Mouse (Mus musculus) erythroblast, embryonic 14.5 days (primary cell): Measurements from ENCODE around the gene Cdsn. TPM values are rescaled to one million over a fixed set of nuclear protein-coding genes. Genes with fewer than 3 reads are reported as not detected.

Experiments used
- H3K27me3 ChIP-seq: 2 replicates; pipeline ENCODE4 v1.6.1; 2012; ENCODE audit warnings: inconsistent platforms; ENCODE audit not compliant: control insufficient read depth
- H3K36me3 ChIP-seq: 2 replicates; pipeline ENCODE4 v1.6.1; 2012; ENCODE audit warnings: mild to moderate bottlenecking, inconsistent platforms; ENCODE audit not compliant: control insufficient read depth
- H3K4me1 ChIP-seq: 2 replicates; pipeline ENCODE4 v1.6.1; 2012; ENCODE audit warnings: inconsistent platforms; ENCODE audit not compliant: control insufficient read depth
- H3K4me3 ChIP-seq: replicated peaks from 2 replicates; pipeline ENCODE3; 2012; ENCODE audit warnings: moderate library complexity, mild to moderate bottlenecking, inconsistent platforms
- H3K9me3 ChIP-seq: 2 replicates; pipeline ENCODE4 v1.6.1; 2012; ENCODE audit warnings: low read length, inconsistent platforms, mixed read lengths; ENCODE audit not compliant: control insufficient read depth
- GATA1 ChIP-seq: IDR thresholded peaks from 2 replicates; pipeline ENCODE4 v1.6.1; 2012; ENCODE audit warnings: low read length, inconsistent platforms, mixed read lengths
- TAL1 ChIP-seq: IDR thresholded peaks from 3 replicates; pipeline ENCODE4 v1.6.1; 2012; ENCODE audit warnings: low read length, inconsistent platforms, mixed read lengths
- polyA plus RNA-seq: library from polyadenylated mRNA; stranded (reverse); fragments of >175 nt; gene quantifications from 2 replicates; pipeline ENCODE4 v1.2.3, GENCODE M21; 2012

Cdsn gene
- polyA plus RNA-seq, 1 experiment: not detected

GRCm38 (mm10) chr17:35594456-35594855 lies 42.5 kb downstream of the Cdsn start:
- Histone ChIP-seq H3K4me1 (no peaks in the 10 kb centered on the region), H3K9me3 (peaks cover 5% of the 10 kb centered on the region), H3K36me3 (no peaks in the 10 kb centered on the region), H3K27me3 (no peaks in the 10 kb centered on the region), H3K4me3 (no peak overlapping the region)
- TF ChIP-seq GATA1: no peak
- TF ChIP-seq TAL1: no peak

DNA sequence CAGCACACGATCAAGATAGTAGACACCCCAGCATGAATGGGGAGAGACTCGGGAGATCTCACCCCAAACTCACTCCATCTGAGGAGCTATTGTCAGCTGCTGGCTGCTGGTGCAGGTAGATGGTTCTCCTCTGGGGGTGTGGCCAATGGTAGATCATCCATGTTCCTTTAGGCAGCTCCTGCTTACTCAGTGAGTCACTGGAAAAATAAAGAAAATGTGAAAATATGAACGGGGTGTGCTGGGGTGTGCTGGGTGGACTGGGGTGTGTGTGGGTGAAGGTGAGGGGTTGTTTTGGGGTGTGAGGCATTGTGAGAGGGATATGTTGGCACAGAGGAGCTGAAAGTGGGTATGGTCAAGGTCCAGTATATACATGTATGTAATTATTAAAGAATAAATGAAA lies 45.5 kb downstream of the Cdsn start:
- H3K36me3 ChIP-seq: no peaks in the 10 kb centered on the region
- TF ChIP-seq TAL1 (no peak), GATA1 (no peak)
- H3K27me3 ChIP-seq: no peaks in the 10 kb centered on the region; the same call in 1 of the 2 replicates
- H3K9me3 ChIP-seq: peaks cover 5% of the 10 kb centered on the region
- H3K4me3 ChIP-seq: no peak overlapping the region
- no peaks in the 10 kb centered on the region for H3K4me1 ChIP-seq

DNA sequence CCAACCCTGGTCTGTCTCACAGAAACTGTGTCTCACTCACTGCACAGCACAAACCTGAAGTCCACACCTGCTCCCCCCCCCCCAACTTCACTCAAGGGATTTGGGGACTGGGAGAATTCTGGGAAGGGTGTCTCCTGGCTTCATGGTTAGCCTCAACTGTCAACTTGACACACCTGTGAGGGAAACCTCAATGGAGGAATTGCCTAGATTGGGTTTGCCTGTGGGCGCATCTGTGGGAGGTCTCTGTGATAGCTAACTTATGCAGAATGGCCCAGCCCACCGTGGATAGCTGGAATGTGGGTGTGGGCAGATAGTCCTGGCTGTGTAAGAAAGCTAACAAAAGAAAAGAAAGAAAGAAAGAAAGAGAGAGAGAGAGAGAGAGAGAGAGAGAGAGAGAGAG lies 49.3 kb downstream of the Cdsn start, which contains the start of gene Sfta2:
TSS of gene Sfta2 (plus strand) at position 301 of the 400 bp plus-strand sequence.
- Histone ChIP-seq H3K9me3 (peaks cover 5% of the 10 kb centered on the region), H3K4me1 (no peaks in the 10 kb centered on the region), H3K4me3 (no peak within 1 kb of the TSS), H3K36me3 (no peaks in the 10 kb centered on the region), H3K27me3 (no peaks in the 10 kb centered on the region; the same call in 1 of the 2 replicates)
- TF ChIP-seq GATA1 (no peak), TAL1 (no peak)

- TF ChIP-seq TAL1 (no peak), GATA1 (no peak)
- no peaks in the 10 kb centered on the region for H3K36me3 ChIP-seq
- no peaks in the 10 kb centered on the region; the same call in 1 of the 2 replicates for H3K27me3 ChIP-seq
- no peak overlapping the region for H3K4me3 ChIP-seq
- peaks cover 5% of the 10 kb centered on the region for H3K9me3 ChIP-seq
- no peaks in the 10 kb centered on the region for H3K4me1 ChIP-seq
Observed at GRCm38 (mm10) chr17:35601736-35602354, 49.9 kb downstream of the Cdsn start.

Other genes with a start within 250 kb of the Cdsn start
- not detected in 2 replicates for gene H2-Q1, start 231.7 kb upstream of the Cdsn start, polyA plus RNA-seq
- gene H2-Q2, start 209.9 kb upstream of the Cdsn start, polyA plus RNA-seq: not detected in 2 replicates
- gene H2-Q4, start 172.5 kb upstream of the Cdsn start, polyA plus RNA-seq: 0.50 and 0.56 TPM in 2 replicates
- 0.09 TPM in 1 of 2 replicates, not detected in the other for gene H2-Q6, start 127.3 kb upstream of the Cdsn start, polyA plus RNA-seq
- 0.03 and 0.13 TPM in 2 replicates for gene H2-Q7, start 113.0 kb upstream of the Cdsn start, polyA plus RNA-seq
- gene H2-Q10, start 82.0 kb upstream of the Cdsn start, polyA plus RNA-seq: 0.08 and 0.09 TPM in 2 replicates
- gene Pou5f1, start 46.1 kb upstream of the Cdsn start, polyA plus RNA-seq: 0.05 TPM in 1 of 2 replicates, not detected in the other
- gene Tcf19, start 35.3 kb upstream of the Cdsn start, polyA plus RNA-seq: 29.1 and 33.5 TPM in 2 replicates
- gene Cchcr1, start 35.0 kb upstream of the Cdsn start, polyA plus RNA-seq: 4.7 and 4.9 TPM in 2 replicates
- gene Psors1c2, start 18.9 kb upstream of the Cdsn start, polyA plus RNA-seq: 0.40 and 0.51 TPM in 2 replicates
- gene 2300002M23Rik, start 15.3 kb downstream of the Cdsn start, polyA plus RNA-seq: not detected in 2 replicates
- gene Sfta2, start 49.4 kb downstream of the Cdsn start, polyA plus RNA-seq: not detected in 2 replicates
- not detected in 2 replicates for gene Gm9573, start 74.5 kb downstream of the Cdsn start, polyA plus RNA-seq
- not detected in 2 replicates for gene Mucl3, start 91.6 kb downstream of the Cdsn start, polyA plus RNA-seq
- gene Vars2, start 115.5 kb downstream of the Cdsn start, polyA plus RNA-seq: 1.9 and 2.6 TPM in 2 replicates
- 1.1 and 1.3 TPM in 2 replicates for gene Gtf2h4, start 121.6 kb downstream of the Cdsn start, polyA plus RNA-seq
- gene Ddr1, start 152.5 kb downstream of the Cdsn start, polyA plus RNA-seq: not detected in 2 replicates